Comparison of ENCODE assay signal across 8 mouse cellular contexts in genomic region chr7:89338350-89339141, GRCm38 (mm10).
DNase-seq lines count a peak whose midpoint lies in the region; ATAC-seq and TF ChIP-seq lines count a peak whose summit lies in the region.

No protein-coding gene starts in this region.

- TF ChIP-seq CTCF in ES-Bruce4 (IDR thresholded peaks at IDR 0.05; ENCODE audit: low read depth, low read length), result no peak
- no peak for TF ChIP-seq CTCF in lung, adult 2 months (IDR thresholded peaks at IDR 0.05; ENCODE audit: insufficient read depth, low read length)

- no peaks in the 10 kb centered on the region for H3K9me3 ChIP-seq in ES-Bruce4 (replicated peaks; ENCODE audit: control insufficient read depth, insufficient read depth, low read length, poor library complexity, severe bottlenecking)
- H3K9me3 ChIP-seq in forebrain, embryonic 14.5 days (replicated peaks; ENCODE audit: control insufficient read depth, low read length), result no peaks in the 10 kb centered on the region

- 0 out of 2 replicates have a peak, but pooled peaks have one; percentile 7 for TF ChIP-seq EP300 in ES-Bruce4 (IDR thresholded peaks at IDR 0.05; ENCODE audit: insufficient read depth, low read depth, low read length)

- peak; percentile 89 for DNase-seq in forebrain, embryonic 14.5 days (ENCODE audit: low spot score)
- peak; percentile 87 for DNase-seq in heart, postnatal 25 days (ENCODE audit: low spot score)
- DNase-seq in layer of hippocampus, adult 18-20 months (ENCODE audit: low spot score in 2 of 2), result peak; percentile 91 to 95
- DNase-seq in lung, adult 2 months, result peak; percentile 91
- DNase-seq in thymus, adult 18-20 months, result peak; percentile 87 to 89

- ATAC-seq in cerebellum, adult (ENCODE audit: insufficient number of reproducible peaks, low FRiP score, low TSS enrichment), result peak; percentile 92
- peak; percentile 97 for ATAC-seq in forebrain, embryonic 14.5 days
- peak; percentile 87 for ATAC-seq in neutrophil, adult 5-6 weeks (ENCODE audit: extremely low read depth, insufficient number of reproducible peaks, low FRiP score, poor library complexity, severe bottlenecking)

- peak; percentile 82 for TF ChIP-seq POLR2A in ES-Bruce4 (IDR thresholded peaks at IDR 0.05; ENCODE audit: insufficient read depth, low read length)
- TF ChIP-seq POLR2A in lung, adult 2 months (IDR thresholded peaks at IDR 0.05; ENCODE audit: borderline replicate concordance, extremely low read depth, low read depth, low read length), result peak; percentile 62; the same call in 1 of the 2 replicates

- no peaks in the 10 kb centered on the region for H3K36me3 ChIP-seq in ES-Bruce4 (ENCODE audit: control insufficient read depth, insufficient read depth, low read length, poor library complexity, severe bottlenecking)
- H3K36me3 ChIP-seq in forebrain, embryonic 14.5 days (ENCODE audit: control insufficient read depth, insufficient read depth, low read length), result no peaks in the 10 kb centered on the region

- peak overlapping the region; percentile 90 for H3K4me2 ChIP-seq in forebrain, embryonic 14.5 days (ENCODE audit: low read length)

- H3K27me3 ChIP-seq in ES-Bruce4 (ENCODE audit: control insufficient read depth, insufficient read depth, low read length, poor library complexity, severe bottlenecking), result no peaks in the 10 kb centered on the region
- H3K27me3 ChIP-seq in forebrain, embryonic 14.5 days (replicated peaks; ENCODE audit: control insufficient read depth, insufficient read depth, low read length), result no peaks in the 10 kb centered on the region

- intact Hi-C loops in heart, postnatal 25 days (cut with DNase I), result loop anchor here (5.0 kb wide), 2 partner anchors 41 to 71 kb away; no protein-coding TSS in a partner anchor

- no peaks in the 10 kb centered on the region for H3K4me1 ChIP-seq in ES-Bruce4 (ENCODE audit: control insufficient read depth, insufficient read depth, low read length)
- peaks cover 8% of the 10 kb centered on the region for H3K4me1 ChIP-seq in forebrain, embryonic 14.5 days (ENCODE audit: control insufficient read depth, insufficient read depth, low read length)
- peaks cover 3% of the 10 kb centered on the region; the same call in 1 of the 2 replicates for H3K4me1 ChIP-seq in lung, adult 2 months (ENCODE audit: control insufficient read depth, insufficient read depth, low read length)

- WGBS in forebrain, embryonic 14.5 days, result under 1% methylated on average over 57 of the region's 57 CpGs
- WGBS in lung, adult 2 months, result under 1% methylated on average over 57 of the region's 57 CpGs

- peak overlapping the region; percentile 68 for H3K9ac ChIP-seq in ES-Bruce4 (ENCODE audit: low read depth, poor library complexity, severe bottlenecking)
- H3K9ac ChIP-seq in forebrain, embryonic 14.5 days (ENCODE audit: low read length), result peak overlapping the region; percentile 95

- peak overlapping the region; percentile 95 for H3K4me3 ChIP-seq in ES-Bruce4 (ENCODE audit: low read depth, low read length)
- peak overlapping the region; percentile 96 for H3K4me3 ChIP-seq in forebrain, embryonic 14.5 days (ENCODE audit: low read depth, low read length)
- peak overlapping the region; percentile 96 for H3K4me3 ChIP-seq in lung, adult 2 months (replicated peaks; ENCODE audit: extremely low read depth, low read depth, low read length)

- no peak overlapping the region for H3K27ac ChIP-seq in ES-Bruce4 (ENCODE audit: insufficient read depth, low read length)
- peak overlapping the region; percentile 74 for H3K27ac ChIP-seq in forebrain, embryonic 14.5 days (ENCODE audit: low read depth, low read length)
